Mouse (Mus musculus): ENCODE data around the gene Tgfa.

Tgfa gene

GRCm38 (mm10) chr6:86298961-86299360, 103.9 kb downstream of the Tgfa start:
- no peak for DNase-seq

- DNase-seq, result no peak
These were observed 104.4 kb downstream of the Tgfa start for GRCm38 (mm10) chr6:86299381-86299780.

GRCm38 (mm10) chr6:86305680-86306079, 110.7 kb downstream of the Tgfa start:
- DNase-seq, result no peak

- DNase-seq, result no peak
These were observed 119.0 kb downstream of the Tgfa start for GRCm38 (mm10) chr6:86314011-86314410.

GRCm38 (mm10) chr6:86317066-86317465, 122.0 kb downstream of the Tgfa start:
- no peak for DNase-seq

GRCm38 (mm10) chr6:86318855-86319254, 123.8 kb downstream of the Tgfa start:
- DNase-seq, result no peak

GRCm38 (mm10) chr6:86322031-86322563, 127.1 kb downstream of the Tgfa start:
- no peak for DNase-seq

GRCm38 (mm10) chr6:86322991-86323390, 128.0 kb downstream of the Tgfa start:
- DNase-seq, result no peak

GRCm38 (mm10) chr6:86324400-86324799, 129.4 kb downstream of the Tgfa start:
- DNase-seq, result no peak

Data from lung, postnatal 4 days (tissue).